Mouse (Mus musculus): Measurements from ENCODE around the gene Ube2s.

GRCm38 (mm10) chr7:4830476-4830875 is 18.1 kb upstream of the Ube2s start:
- no peak for TF ChIP-seq CTCF (IDR thresholded peaks at IDR 0.05; ENCODE audit: borderline replicate concordance, extremely low read depth, insufficient read depth, insufficient read length)
- no peak for TF ChIP-seq POLR2A (IDR thresholded peaks at IDR 0.05; ENCODE audit: borderline replicate concordance, extremely low read depth, insufficient read depth, insufficient read length, poor library complexity, severe bottlenecking)

All from brain, embryonic 14.5 days (tissue).